Mouse (Mus musculus) kidney, embryonic 16.5 days (tissue): Measurements from ENCODE around the gene Ttc26. TPM values are rescaled to one million over a fixed set of nuclear protein-coding genes. Genes with fewer than 3 reads are reported as not detected.
"Not testable (repeated sequence)": the region's sequence is repeated elsewhere in the genome, so short reads cannot be mapped to it uniquely, and the experiment has no call there.

Source experiments
- ATAC-seq: fragments of 200-750 bp; cut with Nextera tagmentation; 2 replicates; pipeline ENCODE4 v1.8.0; 2017; ENCODE audit warnings: moderate TSS enrichment; ENCODE audit not compliant: low FRiP score, low TSS enrichment
- H3K27ac ChIP-seq: fragments of 300-500 bp; sonication (generic); 2 replicates; pipeline ENCODE4 v1.5.1; 2014; ENCODE audit warnings: low read length
- H3K27me3 ChIP-seq: fragments of 300-500 bp; sonication (generic); 2 replicates; pipeline ENCODE4 v1.6.1; 2014; ENCODE audit warnings: low read length, control low read depth, mixed read lengths; ENCODE audit not compliant: insufficient read depth
- H3K36me3 ChIP-seq: fragments of 300-500 bp; sonication (generic); 2 replicates; pipeline ENCODE4 v1.6.1; 2014; ENCODE audit warnings: low read length, control low read depth, mixed read lengths; ENCODE audit not compliant: insufficient read depth
- H3K4me1 ChIP-seq: fragments of 300-500 bp; sonication (generic); 2 replicates; pipeline ENCODE4 v1.6.1; 2014; ENCODE audit warnings: low read length, control low read depth, mixed read lengths; ENCODE audit not compliant: insufficient read depth
- H3K4me2 ChIP-seq: fragments of 300-500 bp; sonication (generic); replicated peaks from 2 replicates; pipeline ENCODE4 v1.6.1; 2014; ENCODE audit warnings: low read depth, low read length
- H3K4me3 ChIP-seq: fragments of 300-500 bp; sonication (generic); 2 replicates; pipeline ENCODE4 v1.5.1; 2014; ENCODE audit warnings: mild to moderate bottlenecking, low read length
- H3K9ac ChIP-seq: fragments of 300-500 bp; sonication (generic); replicated peaks from 2 replicates; pipeline ENCODE4 v1.6.1; 2014; ENCODE audit warnings: low read length
- H3K9me3 ChIP-seq: fragments of 300-500 bp; sonication (generic); 2 replicates; pipeline ENCODE4 v1.6.1; 2016; ENCODE audit warnings: low read length, control low read depth
- WGBS: fragments of 180-500 bp; shearing (Covaris S2); extraction: QIAGEN DNeasy Blood & Tissue Kit; methylation state at CpG from one replicate; pipeline ENCODE4 v1.1.7; 2014; 5-methylcytosine and 5-hydroxymethylcytosine counted together
- polyA plus RNA-seq: library from polyadenylated mRNA; unstranded; fragments of >200 nt; fragmentation: Nextera tagmentation; extraction: Ambion mirVana; gene quantifications from 2 replicates; pipeline ENCODE4 v1.2.1, GENCODE M21; 2015

Gene Ttc26
- polyA plus RNA-seq, 1 experiment from 2014 or later: 7.9 TPM

DNA sequence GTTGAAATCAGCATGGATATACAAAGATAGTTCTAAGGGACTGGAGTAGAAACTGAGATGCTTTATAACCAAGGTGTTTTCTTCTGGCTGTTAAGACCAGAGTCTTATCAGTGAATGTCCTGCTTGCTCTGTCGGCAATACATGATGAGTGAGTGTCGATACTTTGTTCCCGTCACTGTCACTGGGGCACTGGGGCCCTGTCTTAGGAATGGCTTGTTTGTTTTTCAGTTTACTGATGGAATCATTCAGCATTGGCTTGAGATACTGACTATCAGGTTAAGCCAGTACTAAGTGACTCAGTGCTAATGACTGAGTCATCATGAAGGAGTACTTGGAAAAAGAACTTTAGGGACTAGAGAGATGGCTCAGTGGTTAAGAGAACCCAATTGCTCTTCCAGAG, 62.6 kb downstream of the Ttc26 start:
- no peak overlapping the region for H3K4me3 ChIP-seq
- H3K27me3 ChIP-seq: no peaks in the 10 kb centered on the region
- no peak overlapping the region for H3K4me2 ChIP-seq
- H3K9ac ChIP-seq: no peak overlapping the region
- ATAC-seq: no peak
- WGBS: 94% methylated on average over 3 of the region's 3 CpGs
- no peaks in the 10 kb centered on the region for H3K9me3 ChIP-seq
- no peaks in the 10 kb centered on the region for H3K4me1 ChIP-seq
- no peak overlapping the region for H3K27ac ChIP-seq
- H3K36me3 ChIP-seq: peaks cover 21% of the 10 kb centered on the region

- H3K9ac ChIP-seq: no peak overlapping the region
- H3K27ac ChIP-seq: no peak overlapping the region
- H3K4me1 ChIP-seq: no peaks in the 10 kb centered on the region
- 86% methylated on average over 2 of the region's 2 CpGs for WGBS
- peaks cover 21% of the 10 kb centered on the region for H3K36me3 ChIP-seq
- no peaks in the 10 kb centered on the region for H3K9me3 ChIP-seq
- H3K4me2 ChIP-seq: no peak overlapping the region
- no peak for ATAC-seq
- H3K27me3 ChIP-seq: no peaks in the 10 kb centered on the region
- H3K4me3 ChIP-seq: no peak overlapping the region
Observed at GRCm38 (mm10) chr6:38448295-38448694, 67.0 kb downstream of the Ttc26 start.

DNA sequence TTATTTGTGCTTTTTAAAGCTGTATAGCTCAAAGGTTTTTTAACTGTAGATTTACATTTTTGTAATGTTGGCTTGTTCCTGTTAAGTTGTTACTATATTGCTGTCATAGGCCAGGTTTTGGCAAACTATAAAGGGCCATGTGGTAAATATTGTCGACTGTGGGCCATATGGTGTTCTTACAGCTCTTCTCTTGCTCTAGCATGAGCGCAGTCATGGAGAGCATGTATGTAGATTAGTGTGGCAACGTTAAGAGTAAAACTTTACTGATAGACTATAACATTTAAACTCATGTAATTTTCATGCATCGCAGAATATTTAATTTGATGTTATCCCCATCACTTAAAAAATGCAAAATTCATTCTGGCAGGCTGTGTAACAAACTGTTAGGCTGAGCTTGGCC, 71.8 kb downstream of the Ttc26 start:
- H3K4me1 ChIP-seq: no peaks in the 10 kb centered on the region
- no peak for ATAC-seq

GRCm38 (mm10) chr6:38456425-38456824, 75.2 kb downstream of the Ttc26 start:
- H3K9me3 ChIP-seq, ATAC-seq, H3K27me3 ChIP-seq, H3K9ac ChIP-seq, H3K4me1 ChIP-seq, H3K4me3 ChIP-seq, H3K4me2 ChIP-seq, H3K27ac ChIP-seq: not testable (repeated sequence)
- peaks cover 23% of the 10 kb centered on the region; the same call in 1 of the 2 replicates for H3K36me3 ChIP-seq

More for the DNA sequence above, 71.8 kb downstream of the Ttc26 start:
- Histone ChIP-seq H3K4me3 (no peak overlapping the region), H3K27me3 (no peaks in the 10 kb centered on the region), H3K9me3 (no peaks in the 10 kb centered on the region), H3K9ac (no peak overlapping the region), H3K27ac (no peak overlapping the region), H3K36me3 (peaks cover 23% of the 10 kb centered on the region), H3K4me2 (no peak overlapping the region)
- WGBS: 96% methylated on average over 4 of the region's 4 CpGs

DNA sequence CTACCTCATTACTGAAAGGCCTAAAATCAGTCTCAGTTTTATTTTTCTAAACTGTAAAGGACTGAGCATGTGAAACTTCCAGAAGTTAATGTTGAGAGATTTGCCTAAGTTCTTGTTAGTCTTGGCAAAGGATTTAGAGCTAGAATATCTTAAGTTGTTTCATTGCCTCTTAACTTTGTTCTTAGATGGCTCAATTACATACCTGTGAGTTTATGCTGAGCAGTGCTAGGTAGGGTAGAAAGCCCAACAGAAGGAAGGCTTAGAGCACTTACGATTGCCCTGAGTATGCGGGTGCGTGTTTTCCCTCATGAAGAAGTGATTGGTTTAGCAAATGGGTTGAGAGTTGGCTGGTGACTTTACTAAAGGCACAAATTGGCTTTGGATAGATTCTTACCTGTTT, 76.8 kb downstream of the Ttc26 start:
- H3K9ac ChIP-seq: no peak overlapping the region
- ATAC-seq: no peak
- H3K9me3 ChIP-seq: no peaks in the 10 kb centered on the region
- no peak overlapping the region for H3K4me2 ChIP-seq
- H3K4me3 ChIP-seq: no peak overlapping the region
- no peak overlapping the region for H3K27ac ChIP-seq
- no peaks in the 10 kb centered on the region for H3K27me3 ChIP-seq
- H3K36me3 ChIP-seq: peaks cover 21% of the 10 kb centered on the region; the same call in 1 of the 2 replicates
- no peaks in the 10 kb centered on the region for H3K4me1 ChIP-seq
- WGBS: 98% methylated on average over 3 of the region's 3 CpGs

DNA sequence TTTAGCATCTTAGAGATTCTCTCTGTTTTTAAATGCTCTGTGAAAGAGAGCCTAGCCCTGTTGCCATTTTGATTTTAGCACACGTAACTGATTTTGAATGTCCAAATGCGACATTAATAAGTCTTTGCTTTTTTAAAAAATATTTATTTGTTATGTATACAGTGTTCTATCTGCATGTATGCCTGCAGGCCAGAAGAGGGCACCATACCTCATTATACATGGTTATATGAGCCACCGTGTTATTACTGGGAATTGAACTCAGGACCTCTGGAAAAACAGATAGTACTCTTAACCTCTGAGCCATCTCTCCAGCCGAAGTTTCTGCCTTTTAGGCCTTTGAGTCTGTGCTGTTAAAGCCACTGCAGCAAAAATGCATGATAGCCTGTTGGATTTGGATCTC, 88.3 kb downstream of the Ttc26 start:
- no peak for ATAC-seq
- Histone ChIP-seq H3K27ac (no peak overlapping the region), H3K36me3 (peaks cover 22% of the 10 kb centered on the region), H3K4me3 (no peak overlapping the region), H3K9me3 (no peaks in the 10 kb centered on the region), H3K4me2 (no peak overlapping the region), H3K4me1 (no peaks in the 10 kb centered on the region), H3K27me3 (no peaks in the 10 kb centered on the region), H3K9ac (no peak overlapping the region)
- WGBS: 90% methylated on average over 4 of the region's 4 CpGs

Other genes starting within 250 kb of the Ttc26 start
- 5.7 and 7.2 TPM in 2 replicates for gene D630045J12Rik, start 127.5 kb upstream of the Ttc26 start, polyA plus RNA-seq
- 8.3 and 9.8 TPM in 2 replicates for gene Zc3hav1l, start 82.2 kb upstream of the Ttc26 start, polyA plus RNA-seq
- 4.2 and 4.3 TPM in 2 replicates for gene Zc3hav1, start 26.9 kb upstream of the Ttc26 start, polyA plus RNA-seq
- 11.5 and 12.3 TPM in 2 replicates for gene Ubn2, start 52.5 kb downstream of the Ttc26 start, polyA plus RNA-seq
- 156 and 164 TPM in 2 replicates for gene Fmc1, start 152.0 kb downstream of the Ttc26 start, polyA plus RNA-seq
- gene Luc7l2, start 169.9 kb downstream of the Ttc26 start, polyA plus RNA-seq: 28.6 and 39.6 TPM in 2 replicates